Mouse (Mus musculus) kidney, postnatal 4 days (tissue): ENCODE results near the gene Eps8l3.
A peak's percentile ranks its signal among the peaks of the same experiment; 100 is the strongest.

Experiments
- DNase-seq, 2 experiments: peaks; one replicate each; pipeline ENCODE4 v3.0.0; 2021; ENCODE audit warnings: mixed read lengths in 2 of 2

Eps8l3 gene

DNA sequence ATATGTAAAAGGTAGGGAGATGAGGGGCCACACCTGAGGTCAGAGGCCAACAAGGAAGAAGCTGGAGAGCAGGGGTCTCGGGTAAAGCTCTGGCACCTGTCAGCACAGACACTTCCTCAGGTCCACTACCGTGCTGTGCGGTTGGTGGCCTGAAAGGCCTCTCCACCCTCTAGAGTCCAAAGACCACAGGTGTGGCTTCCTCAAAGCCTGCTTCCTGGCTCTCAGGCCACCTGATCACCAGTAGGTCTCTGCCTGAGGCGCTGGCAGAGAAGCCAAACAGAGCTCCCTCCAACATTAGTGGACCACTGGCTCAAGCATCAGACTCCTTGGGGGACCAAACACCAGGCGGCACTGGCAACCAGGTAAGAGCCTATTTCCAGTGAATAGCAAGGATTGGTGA, at the start of gene Eps8l3:
Gene Eps8l3, plus strand, starts transcription at position 225 of the 400 bp plus-strand sequence.
- DNase-seq: no peak

DNA sequence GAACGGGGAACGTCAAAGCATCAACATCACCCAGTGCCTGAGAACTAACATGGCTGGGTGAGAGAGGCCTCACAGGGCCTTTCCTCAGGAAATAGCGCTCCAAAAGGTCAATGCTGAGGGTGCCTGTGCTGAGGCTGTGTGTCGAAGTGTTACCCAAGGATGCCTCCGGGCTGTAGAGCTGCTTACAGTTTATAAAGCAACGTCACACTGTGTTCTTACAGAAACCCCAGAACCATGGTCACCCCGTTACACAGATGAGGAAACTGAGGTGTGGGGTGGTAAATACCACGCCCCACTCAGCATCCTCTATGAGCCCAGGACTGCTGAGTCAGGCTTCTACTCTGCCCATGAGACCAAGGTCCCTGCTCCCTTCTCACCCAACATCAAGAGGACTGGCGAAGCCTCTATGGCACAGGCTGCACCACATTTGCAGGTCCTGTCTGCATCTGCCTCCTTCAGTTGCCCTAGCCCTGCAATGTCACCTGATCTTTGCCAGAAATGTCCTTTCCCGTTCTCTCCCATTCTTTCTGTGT, 49.1 kb upstream of the Eps8l3 start:
- DNase-seq: no peak

DNA sequence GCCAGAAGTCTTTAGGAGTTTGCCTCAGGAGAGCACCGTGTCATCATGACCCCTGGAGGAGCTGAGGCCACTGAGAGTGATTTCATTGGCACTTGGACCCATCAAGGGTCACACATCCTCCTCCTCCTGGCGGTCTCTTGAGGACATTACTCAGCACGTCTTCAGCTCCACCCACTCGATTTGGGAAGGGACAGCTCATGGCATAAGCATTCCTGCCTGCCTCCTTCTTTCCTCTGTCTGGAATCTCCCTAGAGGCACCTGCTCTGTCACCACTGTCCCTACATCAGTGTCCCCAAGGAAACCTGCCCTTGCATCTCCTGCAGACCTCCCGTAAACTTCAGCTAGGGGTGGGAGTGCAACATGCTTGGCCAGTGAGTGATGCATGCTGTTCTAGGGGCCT, 48.5 kb upstream of the Eps8l3 start:
- no peak for DNase-seq

- no peak for DNase-seq
Observed at GRCm38 (mm10) chr3:107828997-107829396, 48.0 kb upstream of the Eps8l3 start.

GRCm38 (mm10) chr3:107829625-107830024, 47.4 kb upstream of the Eps8l3 start:
- peak in 1 of 2 experiments; percentile 40 for DNase-seq

- DNase-seq: no peak
Observed at GRCm38 (mm10) chr3:107831875-107832554, 45.0 kb upstream of the Eps8l3 start.

GRCm38 (mm10) chr3:107832645-107833044, 44.4 kb upstream of the Eps8l3 start:
- DNase-seq: no peak

GRCm38 (mm10) chr3:107833370-107833769, 43.7 kb upstream of the Eps8l3 start:
- no peak for DNase-seq

DNA sequence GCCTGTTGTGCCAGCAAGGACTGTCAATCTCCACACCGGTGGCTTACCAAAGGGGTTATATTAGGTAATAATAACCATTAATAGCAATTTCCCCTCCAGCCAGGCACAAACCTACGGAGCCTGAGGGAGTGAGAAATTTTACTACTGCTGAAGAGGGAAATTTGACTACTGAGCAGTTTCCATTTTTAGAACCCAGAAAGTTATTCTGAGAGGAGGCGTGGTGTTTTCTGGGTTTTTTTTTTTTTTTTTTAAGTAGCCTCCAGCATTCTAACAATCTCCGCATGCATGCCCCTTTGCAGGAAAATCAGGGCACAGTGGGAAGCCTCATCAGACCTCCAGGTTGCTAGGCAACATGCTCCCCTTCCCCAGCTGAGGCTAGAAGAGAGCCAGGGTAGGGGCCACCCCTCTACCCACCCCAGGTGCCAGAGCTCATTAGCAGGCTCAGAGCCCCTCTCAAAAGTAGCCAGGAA, 43.1 kb upstream of the Eps8l3 start:
- no peak for DNase-seq

DNA sequence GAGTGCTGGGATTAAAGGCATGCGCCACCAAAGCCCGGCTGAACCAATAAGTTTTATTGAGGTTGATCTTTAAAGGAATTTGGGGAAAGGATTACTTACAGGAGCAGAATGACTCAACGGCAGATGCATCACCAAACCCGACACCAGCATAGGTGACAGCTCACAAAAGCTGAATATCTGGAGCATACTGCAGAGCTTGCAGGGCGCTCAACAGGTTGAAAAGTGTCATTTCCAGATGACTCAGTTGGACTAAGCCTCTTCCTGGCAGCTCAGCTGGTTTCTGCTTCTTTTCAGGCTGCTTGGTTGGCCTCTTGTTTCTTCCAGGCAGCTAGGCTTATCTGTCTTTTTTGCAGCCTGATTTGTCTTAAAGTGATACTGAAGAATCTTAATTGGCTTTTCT, 41.7 kb upstream of the Eps8l3 start:
- DNase-seq: no peak

- DNase-seq: no peak
Observed at GRCm38 (mm10) chr3:107839855-107840254, 37.2 kb upstream of the Eps8l3 start.

DNA sequence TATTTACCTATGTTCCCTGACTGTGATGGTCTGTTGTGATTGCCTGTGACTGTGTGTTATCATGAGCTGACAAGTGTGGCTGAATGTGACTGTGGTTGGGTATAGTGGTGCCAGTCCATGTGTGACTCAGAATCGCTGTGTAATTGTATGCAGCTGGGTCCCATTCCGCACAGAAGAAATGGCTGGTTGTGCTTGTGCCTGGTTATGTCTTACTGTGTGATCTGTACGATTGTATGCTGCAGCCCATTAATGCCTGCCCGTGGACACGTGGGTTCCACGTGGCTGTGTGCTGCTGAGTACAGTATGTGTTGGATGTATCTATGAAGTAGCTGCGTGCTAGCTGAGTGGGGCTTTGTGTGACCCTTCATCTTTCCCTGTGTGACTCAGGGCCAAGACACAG, 36.2 kb upstream of the Eps8l3 start:
- no peak for DNase-seq

DNA sequence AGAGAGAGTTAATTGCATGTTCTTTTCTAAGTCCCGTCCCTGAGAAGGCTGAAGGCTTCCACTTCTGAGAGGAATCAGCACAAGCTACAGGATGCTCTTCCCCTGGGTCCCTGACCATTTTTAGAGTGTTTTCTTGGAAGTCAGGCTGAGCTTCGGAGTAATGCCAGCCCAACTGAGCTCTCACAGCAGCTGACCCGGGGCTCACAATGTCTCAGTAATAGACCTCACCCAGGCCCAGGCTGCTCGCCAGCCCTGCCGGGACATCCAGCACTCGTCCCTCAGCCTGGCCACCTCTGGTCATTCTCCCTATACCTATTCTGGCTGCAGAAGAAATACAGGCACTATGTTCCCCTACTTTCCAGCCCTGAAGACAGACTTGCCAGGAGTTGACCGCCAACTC, 35.7 kb upstream of the Eps8l3 start:
- no peak for DNase-seq

- DNase-seq: no peak
Observed at GRCm38 (mm10) chr3:107843406-107843805, 33.6 kb upstream of the Eps8l3 start.

DNA sequence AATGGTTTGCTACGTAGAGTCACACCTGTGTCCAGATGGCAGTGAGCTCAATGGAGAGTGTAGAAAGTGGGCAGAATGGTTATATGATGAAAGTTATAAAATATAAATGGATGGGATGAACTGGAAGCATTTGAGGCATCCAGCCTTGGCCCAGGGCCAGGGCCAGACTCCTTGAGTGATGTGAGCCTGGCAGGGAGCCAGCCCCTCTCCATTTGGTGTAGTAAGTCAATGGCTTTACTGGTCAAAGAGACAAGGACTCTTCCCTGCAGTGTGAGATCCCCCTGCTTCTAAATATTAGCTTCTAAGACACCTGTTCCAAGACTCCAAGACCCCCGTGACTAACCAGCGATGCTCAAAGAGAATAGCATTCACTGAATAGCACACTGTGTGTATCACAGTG, 33.0 kb upstream of the Eps8l3 start:
- DNase-seq: peak; percentile 76 to 83

GRCm38 (mm10) chr3:107844499-107844898, 32.5 kb upstream of the Eps8l3 start:
- no peak for DNase-seq

GRCm38 (mm10) chr3:107846175-107846574, 30.9 kb upstream of the Eps8l3 start:
- DNase-seq: no peak

- DNase-seq: no peak
Observed at GRCm38 (mm10) chr3:107846835-107847234, 30.2 kb upstream of the Eps8l3 start.

GRCm38 (mm10) chr3:107848126-107848525, 28.9 kb upstream of the Eps8l3 start:
- no peak for DNase-seq

DNA sequence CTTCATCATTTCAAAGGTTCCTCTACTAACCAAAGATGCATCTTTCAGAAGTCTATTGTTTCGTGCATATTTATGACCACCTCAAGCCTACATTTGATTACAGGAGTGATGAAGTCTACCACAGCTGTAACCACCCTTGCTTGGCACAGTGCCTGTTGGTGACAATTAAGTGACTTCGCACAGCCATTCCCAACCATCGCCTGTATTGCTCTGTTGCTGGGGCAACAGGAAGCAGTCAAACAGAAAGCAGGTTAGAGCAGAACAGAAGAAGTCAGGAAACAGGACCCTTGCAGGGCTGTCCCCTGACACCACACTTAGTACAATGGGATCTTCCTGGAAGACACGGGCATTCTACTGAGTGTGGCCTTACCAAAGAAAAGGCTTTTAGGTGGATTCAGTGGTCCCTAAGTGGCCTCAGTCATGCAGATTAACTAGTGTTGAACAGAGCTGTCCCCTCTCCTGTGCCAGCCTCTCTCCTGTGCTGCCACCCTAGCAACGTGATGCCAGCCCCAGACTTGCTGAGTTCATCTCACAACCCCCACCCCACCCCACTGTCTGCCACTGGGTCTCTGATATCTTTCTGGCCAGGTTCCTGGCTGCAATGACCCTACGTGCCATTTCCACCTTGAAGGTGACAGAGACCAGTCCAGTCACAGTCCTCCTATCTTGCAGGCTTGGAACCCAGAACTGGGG, 27.9 kb upstream of the Eps8l3 start:
- DNase-seq: no peak

DNA sequence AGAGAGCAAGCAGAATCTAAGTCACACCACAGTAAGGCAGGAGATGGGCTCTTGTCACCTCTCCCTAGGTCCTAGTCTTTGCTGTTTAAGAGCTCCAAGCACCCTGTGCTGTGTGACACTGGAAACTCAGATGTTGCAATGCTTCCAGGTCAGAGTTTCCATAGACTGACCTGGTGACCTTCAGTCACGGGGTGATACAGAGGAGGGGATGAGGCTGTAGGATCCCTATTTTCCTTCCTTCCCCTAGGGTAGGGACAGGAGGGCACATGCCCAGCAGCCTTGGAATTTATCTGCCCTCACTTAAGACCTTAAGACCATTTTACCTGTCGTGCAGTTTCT, 27.4 kb upstream of the Eps8l3 start:
- DNase-seq: no peak

DNA sequence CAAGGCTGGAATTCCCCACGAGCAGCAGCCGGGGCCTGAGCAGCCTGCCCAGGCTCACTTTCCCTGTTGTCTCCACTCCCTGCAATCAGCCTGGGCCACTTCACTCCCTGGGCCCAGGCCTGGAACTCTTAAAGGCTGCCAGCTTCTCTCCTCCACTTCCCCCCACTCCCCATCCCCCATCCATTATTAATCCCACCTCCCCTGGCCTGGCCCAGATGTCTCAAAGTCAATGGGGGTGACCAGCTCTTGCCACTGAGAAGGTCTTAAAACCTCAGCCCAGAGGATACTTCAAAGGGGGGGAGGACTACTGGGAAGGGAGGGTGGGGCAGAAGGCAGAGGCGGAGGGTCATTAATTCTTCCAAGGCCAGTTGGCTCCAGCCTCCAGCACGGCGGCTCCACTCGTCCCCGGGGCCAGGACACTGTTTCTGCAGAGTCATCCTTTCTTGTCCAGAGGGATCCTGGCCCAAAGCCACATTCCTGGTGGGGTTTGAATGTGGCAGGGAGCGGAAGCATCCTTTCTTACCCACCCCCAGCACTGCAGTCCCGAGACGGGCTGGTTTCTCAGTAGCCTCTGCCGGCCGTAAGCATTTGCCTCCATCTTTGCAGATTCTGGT, 26.5 kb upstream of the Eps8l3 start:
- DNase-seq: peak; percentile 82 to 89

GRCm38 (mm10) chr3:107852786-107853185, 24.2 kb upstream of the Eps8l3 start:
- no peak for DNase-seq
